Mouse (Mus musculus) naive thymus-derived CD4-positive, alpha-beta T cell, adult 5 months (primary cell): ENCODE results near the gene Vmn1r101. TPM values are rescaled to one million over a fixed set of nuclear protein-coding genes. Genes with fewer than 3 reads are reported as not detected.

Experiments
- polyA plus RNA-seq: library from polyadenylated mRNA; unstranded; fragments of 100-300 nt; shearing (Covaris generic); gene quantifications from one replicate; pipeline ENCODE4 v1.2.1, GENCODE M21; 2017

The Vmn1r101 gene
- not detected for polyA plus RNA-seq

GRCm38 (mm10) chr7:20442493-20442892 lies at the start of gene Vmn1r101:
TSS of gene Vmn1r101 (minus strand) at chr7:20442593.

GRCm38 (mm10) chr7:20474825-20475224 lies 32.4 kb upstream of the Vmn1r101 start, which contains the start of gene Gm10670:
TSS of gene Gm10670 (minus strand) at chr7:20474925.

GRCm38 (mm10) chr7:20417642-20418041 lies 24.8 kb downstream of the Vmn1r101 start, which contains the start of gene Vmn1r100:
TSS of gene Vmn1r100 (plus strand) at chr7:20417942.

Other genes starting within 250 kb of the Vmn1r101 start
- gene Vmn1r95, start 248.9 kb downstream of the Vmn1r101 start, polyA plus RNA-seq = not detected
- gene Gm6164, start 237.0 kb downstream of the Vmn1r101 start, polyA plus RNA-seq = not detected
- not detected for gene Gm4498, start 208.8 kb downstream of the Vmn1r101 start, polyA plus RNA-seq
- gene Gm5890, start 179.8 kb downstream of the Vmn1r101 start, polyA plus RNA-seq = not detected
- gene Gm4133, start 108.5 kb downstream of the Vmn1r101 start, polyA plus RNA-seq = not detected
- gene Gm5728, start 67.2 kb downstream of the Vmn1r101 start, polyA plus RNA-seq = not detected
- not detected for gene Vmn1r100, start 24.7 kb downstream of the Vmn1r101 start, polyA plus RNA-seq
- not detected for gene Gm10670, start 32.3 kb upstream of the Vmn1r101 start, polyA plus RNA-seq
- not detected for gene Vmn1r103, start 67.9 kb upstream of the Vmn1r101 start, polyA plus RNA-seq
- 0.73 TPM for gene Vmn1r104, start 91.2 kb upstream of the Vmn1r101 start, polyA plus RNA-seq
- gene Gm5726, start 103.2 kb upstream of the Vmn1r101 start, polyA plus RNA-seq = not detected
- not detected for gene Gm4141, start 133.6 kb upstream of the Vmn1r101 start, polyA plus RNA-seq
- 0.24 TPM for gene Gm4513, start 156.4 kb upstream of the Vmn1r101 start, polyA plus RNA-seq
- gene Vmn1r107, start 226.3 kb upstream of the Vmn1r101 start, polyA plus RNA-seq = not detected